Mouse (Mus musculus) ZHBTc4 (cell line): ENCODE measurements around the gene Il7r.

ENCODE experiments used
- DNase-seq: peaks from one replicate; pipeline ENCODE4 v3.0.0-alpha.2; 2011; ENCODE audit warnings: low read depth, low spot score

The Il7r gene

GRCm38 (mm10) chr15:9472167-9472566 lies 57.8 kb downstream of the Il7r start:
- DNase-seq: no peak

- no peak for DNase-seq
These were observed 58.8 kb downstream of the Il7r start for GRCm38 (mm10) chr15:9471053-9471685.

- DNase-seq: no peak
These were observed 65.9 kb downstream of the Il7r start for GRCm38 (mm10) chr15:9464039-9464438.

GRCm38 (mm10) chr15:9463521-9464027 lies 66.4 kb downstream of the Il7r start:
- DNase-seq: peak; percentile 57
